Mouse (Mus musculus) thymus, postnatal 10 days (tissue): ENCODE measurements around the gene Hdac10.

Source experiments
- DNase-seq, 2 experiments: peaks; one replicate each; pipeline ENCODE4 v3.0.0; 2021; ENCODE audit warnings: low spot score in 2 of 2

Gene Hdac10

DNA sequence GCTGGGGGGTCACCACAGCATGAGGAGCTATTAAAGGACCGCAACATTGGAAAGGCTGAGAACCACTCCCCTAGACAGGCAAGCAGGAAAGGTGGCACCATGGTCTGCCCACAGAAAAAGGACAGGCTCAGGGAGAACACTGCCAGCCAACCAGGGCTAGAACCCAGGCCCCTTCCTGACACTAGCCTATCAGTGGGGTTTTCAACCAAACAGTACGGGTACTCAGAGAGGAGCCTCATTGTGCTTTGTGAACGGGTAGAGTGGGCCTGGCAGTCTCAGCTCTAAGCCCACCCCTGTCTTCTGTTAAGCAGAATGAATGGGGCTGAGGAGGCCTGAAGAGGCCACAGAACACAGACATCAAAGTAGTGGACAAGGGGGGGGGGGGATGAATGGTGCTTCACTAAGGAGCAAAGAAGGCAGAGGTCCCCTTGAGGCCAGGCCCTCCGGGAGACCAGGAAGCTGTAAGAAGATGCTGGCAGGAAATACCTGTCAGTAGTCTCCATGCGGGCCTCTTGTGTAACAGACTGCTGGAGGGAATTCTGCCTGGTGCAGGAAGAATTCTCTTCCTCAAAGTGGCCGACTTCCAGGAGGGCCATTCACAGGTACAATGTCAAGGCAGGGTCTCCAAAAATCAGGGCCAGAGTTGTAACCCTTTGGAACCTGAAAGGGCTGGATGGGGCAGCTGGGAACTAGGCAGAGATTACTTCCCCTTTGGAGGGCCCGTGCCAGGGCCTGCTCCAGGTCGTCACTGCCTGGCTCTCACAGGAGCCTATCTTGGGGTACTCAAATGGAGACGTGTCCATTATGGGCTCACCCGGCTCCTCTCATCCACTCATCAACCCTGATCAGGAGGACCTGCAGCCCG lies 53.7 kb downstream of the Hdac10 start, which contains the start of gene Trabd:
Gene Trabd, plus strand, starts transcription at position 512 of the 865 bp plus-strand sequence.
- no peak for DNase-seq

DNA sequence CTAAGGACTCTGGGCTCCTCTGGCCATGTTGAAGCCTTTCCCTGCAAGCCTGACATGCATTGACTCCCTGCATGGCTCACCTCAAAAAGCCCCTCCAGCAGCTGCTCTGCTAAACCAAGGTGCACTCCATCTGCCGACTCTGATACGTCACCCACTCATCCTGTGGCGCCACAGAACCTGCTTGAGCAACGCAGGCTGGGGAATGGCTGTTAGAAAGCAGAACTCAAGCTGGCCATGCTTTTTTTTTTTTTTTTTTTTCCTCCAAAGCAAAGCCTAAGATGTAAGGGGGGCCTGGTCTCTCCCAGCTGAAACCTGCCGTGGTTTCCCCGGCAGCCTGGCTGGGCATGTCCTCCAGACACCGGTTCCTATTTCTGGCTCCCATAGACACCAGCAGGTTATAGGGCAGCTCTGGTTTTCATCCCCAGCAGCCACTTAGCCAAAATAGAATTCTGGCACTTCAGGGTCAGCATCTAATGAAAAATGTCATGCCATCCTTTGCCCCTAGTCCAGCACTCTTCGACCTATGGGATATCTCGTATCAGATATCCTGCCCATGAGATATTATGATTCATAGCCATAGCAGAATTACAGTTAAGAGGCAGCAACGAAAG lies 54.4 kb downstream of the Hdac10 start:
- DNase-seq, result no peak
